Mouse (Mus musculus): ENCODE data around the gene Cdkl1. TPM values are rescaled to one million over a fixed set of nuclear protein-coding genes. Genes with fewer than 3 reads are reported as not detected.

Gene Cdkl1
- polyA plus RNA-seq, 1 experiment from 2014 or later: 0.92 TPM

DNA sequence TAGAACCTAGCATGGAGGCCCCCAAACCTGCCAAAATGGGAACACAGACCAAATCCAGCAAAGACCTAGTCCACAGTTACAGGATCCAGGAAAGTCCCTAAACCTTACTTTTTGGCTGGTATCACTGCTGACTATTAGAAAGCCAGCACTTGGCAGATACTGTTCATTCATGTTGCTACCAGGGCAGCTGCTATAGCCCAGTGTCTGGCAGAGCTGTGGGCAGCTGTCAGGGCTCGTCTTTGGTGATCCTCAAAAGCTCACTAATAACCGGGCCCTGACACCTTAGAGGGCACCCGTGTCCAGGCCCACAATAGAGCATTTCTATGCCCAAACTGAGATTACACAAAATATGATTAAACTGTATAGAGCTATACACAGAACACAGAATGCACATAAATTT, 68.2 kb downstream of the Cdkl1 start:
- H3K9ac ChIP-seq (ENCODE audit: low read length): no peak overlapping the region
- no peak for DNase-seq (ENCODE audit: low spot score)
- H3K27me3 ChIP-seq (replicated peaks; ENCODE audit: control insufficient read depth, insufficient read depth, low read length): no peaks in the 10 kb centered on the region
- no peak for ATAC-seq (replicated peaks; ENCODE audit: low FRiP score, low TSS enrichment, low read depth)
- no peak overlapping the region for H3K4me2 ChIP-seq (ENCODE audit: low read length)
- 93% methylated on average over 3 of the region's 3 CpGs for WGBS
- H3K36me3 ChIP-seq (ENCODE audit: control insufficient read depth, insufficient read depth, low read length): 0 out of 2 replicates have a peak, but pooled peaks cover 8% of the 10 kb centered on the region
- H3K9me3 ChIP-seq (ENCODE audit: control insufficient read depth, low read length): 0 out of 2 replicates have a peak, but pooled peaks cover 6% of the 10 kb centered on the region
- no peak overlapping the region for H3K4me3 ChIP-seq (ENCODE audit: low read depth, low read length)
- H3K4me1 ChIP-seq (replicated peaks; ENCODE audit: control insufficient read depth, insufficient read depth, low read length): peaks cover 10% of the 10 kb centered on the region; the same call in 1 of the 2 replicates
- no peak overlapping the region for H3K27ac ChIP-seq (ENCODE audit: low read depth)

DNA sequence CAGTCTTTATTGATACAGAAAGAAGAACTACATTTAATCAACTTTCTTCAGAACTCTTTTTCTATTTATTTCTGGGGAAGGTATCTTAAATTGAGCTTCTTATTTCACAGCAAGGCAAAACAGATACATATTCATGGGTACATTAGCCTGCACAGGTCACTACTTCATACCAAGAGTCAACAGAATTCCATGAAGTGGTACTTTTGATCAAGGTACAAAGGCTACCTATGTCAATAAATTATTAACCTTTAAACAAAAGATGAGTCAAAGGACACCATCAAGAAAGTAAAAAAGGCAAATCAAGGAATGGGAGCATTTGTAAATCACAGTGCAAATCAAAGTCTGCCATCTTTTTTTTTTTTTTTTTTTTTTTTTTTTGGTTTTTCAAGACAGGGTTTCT, 77.4 kb downstream of the Cdkl1 start:
- Histone ChIP-seq H3K9me3 (ENCODE audit: control insufficient read depth, low read length) (no peaks in the 10 kb centered on the region), H3K4me1 (replicated peaks; ENCODE audit: control insufficient read depth, insufficient read depth, low read length) (no peaks in the 10 kb centered on the region), H3K4me2 (ENCODE audit: low read length) (no peak overlapping the region), H3K9ac (ENCODE audit: low read length) (no peak overlapping the region), H3K27ac (ENCODE audit: low read depth) (no peak overlapping the region), H3K36me3 (ENCODE audit: control insufficient read depth, insufficient read depth, low read length) (no peaks in the 10 kb centered on the region), H3K27me3 (replicated peaks; ENCODE audit: control insufficient read depth, insufficient read depth, low read length) (no peaks in the 10 kb centered on the region), H3K4me3 (ENCODE audit: low read depth, low read length) (no peak overlapping the region)
- no peak for ATAC-seq (replicated peaks; ENCODE audit: low FRiP score, low TSS enrichment, low read depth)
- no peak for DNase-seq (ENCODE audit: low spot score)

DNA sequence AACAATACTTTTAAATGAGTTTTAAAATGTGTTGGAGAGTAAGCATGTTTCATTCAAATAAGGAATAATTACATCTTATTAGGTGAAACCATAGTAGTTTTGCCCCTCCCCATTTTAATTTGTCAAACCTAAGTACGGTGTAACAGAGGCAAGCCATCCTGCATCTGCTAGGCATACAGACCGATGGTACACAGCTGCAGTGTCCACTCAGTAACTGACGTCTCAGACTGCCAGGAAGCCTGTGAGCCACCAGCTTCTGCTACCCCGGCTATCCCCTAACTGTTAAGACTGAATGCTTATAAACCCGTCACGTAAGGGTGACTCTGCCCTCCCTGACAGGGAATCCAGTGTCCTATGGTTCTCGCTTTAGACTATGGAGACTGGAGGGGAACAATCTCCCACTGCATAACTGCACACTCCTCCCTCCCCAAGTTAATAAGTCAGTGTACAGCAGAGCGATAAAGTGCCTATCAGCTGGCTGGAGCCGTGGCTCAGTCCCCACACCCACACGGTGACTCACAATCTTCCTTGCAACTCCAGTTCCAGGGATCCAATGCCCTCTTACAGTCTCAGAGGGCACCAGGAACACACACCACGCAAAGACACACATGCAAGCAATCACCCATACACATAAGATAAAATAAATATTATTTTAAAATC, 86.1 kb downstream of the Cdkl1 start:
- no peak overlapping the region for H3K27ac ChIP-seq (ENCODE audit: low read depth)
- H3K9me3 ChIP-seq (ENCODE audit: control insufficient read depth, low read length): no peaks in the 10 kb centered on the region
- DNase-seq (ENCODE audit: low spot score) (no peak), ATAC-seq (replicated peaks; ENCODE audit: low FRiP score, low TSS enrichment, low read depth) (peak; percentile 77)
- H3K4me2 ChIP-seq (ENCODE audit: low read length): no peak overlapping the region
- H3K4me1 ChIP-seq (replicated peaks; ENCODE audit: control insufficient read depth, insufficient read depth, low read length): no peaks in the 10 kb centered on the region
- no peak overlapping the region for H3K9ac ChIP-seq (ENCODE audit: low read length)
- 77% methylated on average over 11 of the region's 11 CpGs for WGBS
- no peaks in the 10 kb centered on the region for H3K27me3 ChIP-seq (replicated peaks; ENCODE audit: control insufficient read depth, insufficient read depth, low read length)
- no peak overlapping the region for H3K4me3 ChIP-seq (ENCODE audit: low read depth, low read length)
- peaks cover 15% of the 10 kb centered on the region; the same call in 1 of the 2 replicates for H3K36me3 ChIP-seq (ENCODE audit: control insufficient read depth, insufficient read depth, low read length)

DNA sequence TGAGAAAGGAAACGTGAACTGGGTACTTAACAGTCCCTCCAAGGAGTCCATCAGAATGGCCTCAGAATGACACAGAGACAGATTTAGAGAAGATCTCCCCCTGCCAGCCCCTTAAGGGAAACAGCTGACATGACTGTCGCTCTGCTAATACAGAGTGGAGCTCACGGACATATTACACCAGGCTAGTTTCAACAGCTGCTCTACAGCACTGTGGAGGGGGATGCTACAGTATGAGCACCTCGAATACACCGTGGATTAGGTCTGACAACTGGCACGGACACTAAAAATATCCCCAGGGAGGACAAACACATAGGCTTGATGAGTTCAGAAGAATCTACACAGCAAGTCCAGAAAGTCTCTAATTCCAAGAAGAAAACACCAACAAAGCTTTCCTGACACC, 92.7 kb downstream of the Cdkl1 start:
- Histone ChIP-seq H3K4me3 (ENCODE audit: low read depth, low read length) (no peak overlapping the region), H3K27ac (ENCODE audit: low read depth) (no peak overlapping the region), H3K27me3 (replicated peaks; ENCODE audit: control insufficient read depth, insufficient read depth, low read length) (no peaks in the 10 kb centered on the region), H3K4me1 (replicated peaks; ENCODE audit: control insufficient read depth, insufficient read depth, low read length) (no peaks in the 10 kb centered on the region), H3K9me3 (ENCODE audit: control insufficient read depth, low read length) (no peaks in the 10 kb centered on the region), H3K4me2 (ENCODE audit: low read length) (no peak overlapping the region), H3K9ac (ENCODE audit: low read length) (no peak overlapping the region), H3K36me3 (ENCODE audit: control insufficient read depth, insufficient read depth, low read length) (peaks cover 20% of the 10 kb centered on the region; the same call in 1 of the 2 replicates)
- no peak for DNase-seq (ENCODE audit: low spot score)
- ATAC-seq (replicated peaks; ENCODE audit: low FRiP score, low TSS enrichment, low read depth): no peak
- WGBS: 89% methylated on average over 6 of the region's 6 CpGs

MicroRNAs encoded within 50 kb of the gene (microRNA counts, 519-probe panel; counts per million panel counts)
- microRNA mmu-miR-681: not detected

Small RNAs within 50 kb of the gene (microRNA-seq; reads per million reads assigned to microRNA genes)
- not detected for gene Mir681

Other genes with a start within 250 kb of the Cdkl1 start
- 25.1 and 25.3 TPM in 2 replicates for gene Vcpkmt, start 208.2 kb downstream of the Cdkl1 start, polyA plus RNA-seq (2014; fragmentation: Nextera tagmentation; extraction: Ambion mirVana)
- gene Sos2, start 109.4 kb downstream of the Cdkl1 start, polyA plus RNA-seq (2014; fragmentation: Nextera tagmentation; extraction: Ambion mirVana): 10.6 and 14.6 TPM in 2 replicates
- 18.4 and 19.3 TPM in 2 replicates for gene L2hgdh, start 66.4 kb downstream of the Cdkl1 start, polyA plus RNA-seq (2014; fragmentation: Nextera tagmentation; extraction: Ambion mirVana)
- gene Atp5s, start 66.3 kb downstream of the Cdkl1 start, polyA plus RNA-seq (2014; fragmentation: Nextera tagmentation; extraction: Ambion mirVana): 31.7 and 33.3 TPM in 2 replicates
- gene Atl1, start 101.3 kb upstream of the Cdkl1 start, polyA plus RNA-seq (2014; fragmentation: Nextera tagmentation; extraction: Ambion mirVana): 6.9 and 8.6 TPM in 2 replicates
- 32.0 and 34.8 TPM in 2 replicates for gene Map4k5, start 101.9 kb upstream of the Cdkl1 start, polyA plus RNA-seq (2014; fragmentation: Nextera tagmentation; extraction: Ambion mirVana)
- gene Sav1, start 195.7 kb upstream of the Cdkl1 start, polyA plus RNA-seq (2014; fragmentation: Nextera tagmentation; extraction: Ambion mirVana): 4.1 and 6.6 TPM in 2 replicates

Data from intestine, embryonic 14.5 days (tissue).